Mouse (Mus musculus): Measurements from ENCODE around the gene Rxfp1.

DNA sequence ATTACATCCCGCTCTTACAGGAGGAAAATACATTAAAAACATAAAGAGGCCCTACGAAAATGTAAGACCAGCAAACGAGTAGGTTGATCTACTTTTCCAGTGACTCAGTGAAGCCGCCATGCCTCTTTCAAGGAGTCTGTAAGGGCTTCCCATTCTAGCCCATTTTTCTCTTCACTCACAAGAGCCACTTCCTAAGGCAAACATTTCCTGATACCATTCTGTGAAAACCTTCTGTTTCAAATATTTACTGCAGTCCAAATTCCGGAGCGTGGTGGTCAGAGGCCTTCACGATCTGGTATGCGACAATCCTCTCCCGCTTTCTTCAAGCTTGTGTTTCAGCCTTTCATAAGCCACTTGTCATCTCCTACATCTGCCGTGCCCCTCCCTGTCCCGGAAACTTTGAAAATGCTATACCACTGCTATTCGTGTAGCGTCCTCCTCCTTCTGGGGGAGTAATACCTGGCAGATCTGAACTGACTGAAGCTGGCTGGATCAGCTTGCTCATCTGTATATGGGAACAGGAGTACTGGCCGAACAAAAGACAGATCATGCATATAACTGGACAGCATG lies 11.1 kb downstream of the Rxfp1 start:
- TF ChIP-seq CTCF (IDR thresholded peaks at IDR 0.05; ENCODE audit: low read depth) (no peak), EP300 (IDR thresholded peaks at IDR 0.05; ENCODE audit: low read depth) (no peak)

Measured in liver, postnatal 0 days (tissue).